Mouse (Mus musculus) G1E (cell line): ENCODE data around the gene March8.

Source experiments
- CTCF ChIP-seq: IDR thresholded peaks from 2 replicates; pipeline ENCODE4 v1.5.1; 2012; ENCODE audit warnings: low read depth, low read length, inconsistent platforms, mixed read lengths
- GATA1 ChIP-seq: IDR thresholded peaks from 2 replicates; pipeline ENCODE4 v1.6.1; 2012; ENCODE audit warnings: borderline replicate concordance, low read length, inconsistent platforms, mixed read lengths
- GATA2 ChIP-seq: IDR thresholded peaks from 2 replicates; pipeline ENCODE4 v1.6.1; 2012; ENCODE audit warnings: low read depth, low read length, inconsistent platforms, borderline replicate concordance
- POLR2AphosphoS5 ChIP-seq: IDR thresholded peaks from 2 replicates; pipeline ENCODE4 v1.6.1; 2012; ENCODE audit warnings: low read depth, low read length, inconsistent platforms; ENCODE audit not compliant: insufficient replicate concordance
- TAL1 ChIP-seq: conservative IDR thresholded peaks from 2 replicates; pipeline ENCODE4 v1.6.1; 2012; ENCODE audit warnings: low read depth, low read length, inconsistent platforms, mixed read lengths

DNA sequence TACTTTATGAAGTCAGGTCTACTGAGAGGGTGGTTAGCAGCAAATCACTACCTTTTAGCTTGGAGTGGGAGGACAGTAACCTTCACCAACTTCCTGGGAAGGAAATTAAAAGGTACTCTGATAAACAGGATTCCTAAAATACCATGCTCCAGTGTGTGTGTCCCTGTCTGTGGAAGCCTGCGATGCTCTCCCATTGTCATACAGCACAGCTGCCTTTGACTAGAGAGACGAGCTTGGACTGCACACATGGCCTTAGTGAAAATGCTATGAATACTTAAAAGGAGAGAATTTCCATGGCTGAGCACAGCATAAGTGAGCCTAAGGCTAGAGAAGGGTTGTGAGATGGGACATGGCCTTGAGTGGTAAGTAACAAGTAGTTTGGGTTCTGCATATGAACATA lies 60.3 kb downstream of the March8 start:
- TF ChIP-seq GATA1, result no peak
- no peak for TF ChIP-seq POLR2AphosphoS5
- TF ChIP-seq CTCF, result no peak
- no peak for TF ChIP-seq TAL1
- TF ChIP-seq GATA2, result no peak
